Mouse (Mus musculus) bone marrow macrophage, adult 2 months (primary cell): ENCODE measurements at regions not wholly inside any gene's neighbourhood (a gene's known extent, or its start where the extent isn't known, plus 50 kb on each side); places are given as distances from the start of the nearest gene placed in this dataset.

ENCODE experiments used
- CTCF ChIP-seq: IDR thresholded peaks from 2 replicates; pipeline ENCODE4 v1.5.1; 2012; ENCODE audit warnings: low read depth, mild to moderate bottlenecking, low read length, moderate library complexity
- POLR2A ChIP-seq: IDR thresholded peaks from 2 replicates; pipeline ENCODE4 v1.6.1; 2012; ENCODE audit warnings: mild to moderate bottlenecking, low read depth, low read length, borderline replicate concordance

DNA sequence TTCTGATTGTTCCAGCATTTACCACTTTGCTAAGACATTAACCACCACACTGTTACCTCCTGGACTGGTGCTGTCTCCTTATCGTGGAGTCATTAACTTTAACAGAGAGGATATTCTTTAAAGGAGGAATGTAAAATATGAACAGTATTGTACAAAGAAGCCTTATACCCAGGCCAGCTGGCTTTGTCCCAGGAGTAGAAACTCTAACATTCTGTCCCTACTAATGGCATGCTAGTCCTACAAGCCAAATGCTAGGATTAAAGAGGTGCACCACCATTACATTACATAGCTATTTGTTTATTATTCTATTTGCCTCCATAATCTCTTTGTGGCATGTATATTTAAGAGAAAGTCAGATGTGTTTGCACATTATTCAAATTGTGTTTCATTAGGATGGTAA lies 288.8 kb downstream of the Gm28710 start:
- no peak for TF ChIP-seq POLR2A
- no peak for TF ChIP-seq CTCF
